Mouse (Mus musculus): ENCODE data around the gene Ifit3. TPM values are rescaled to one million over a fixed set of nuclear protein-coding genes. Genes with fewer than 3 reads are reported as not detected.

The Ifit3 gene
- total RNA-seq, 2 experiments from 2014 or later = 10.9 to 13.1 TPM

Other genes starting within 250 kb of the Ifit3 start
- under 1 TPM; 0.26 to 0.50 TPM for gene Ch25h, start 108.4 kb upstream of the Ifit3 start, total RNA-seq (2021)
- 100 to 1,000 TPM in 1 of 2 experiments, 10 to 100 TPM in 1; 87.3 to 203 TPM for gene Lipa, start 56.1 kb upstream of the Ifit3 start, total RNA-seq (2021)
- 1 to 10 TPM; 4.1 to 5.8 TPM for gene Ifit2, start 32.8 kb upstream of the Ifit3 start, total RNA-seq (2021)
- under 1 TPM; 0.40 to 0.92 TPM for gene Ifit1bl1, start 18.4 kb downstream of the Ifit3 start, total RNA-seq (2021)
- gene Ifit3b, start 24.4 kb downstream of the Ifit3 start, total RNA-seq (2021) = 1 to 10 TPM; 3.5 to 3.7 TPM
- gene Ifit1bl2, start 57.2 kb downstream of the Ifit3 start, total RNA-seq (2021) = under 1 TPM; 0.26 to 0.43 TPM
- 1 to 10 TPM; 4.6 to 6.2 TPM for gene Ifit1, start 57.3 kb downstream of the Ifit3 start, total RNA-seq (2021)
- gene Slc16a12, start 163.8 kb downstream of the Ifit3 start, total RNA-seq (2021) = under 1 TPM; 0.33 to 0.36 TPM

Data from adrenal gland, postnatal 36 days (tissue).